Mouse (Mus musculus): ENCODE measurements around the gene Prickle1. TPM values are rescaled to one million over a fixed set of nuclear protein-coding genes. Genes with fewer than 3 reads are reported as not detected.

The Prickle1 gene
- polyA plus RNA-seq, 1 experiment from 2014 or later = 11.6 TPM

DNA sequence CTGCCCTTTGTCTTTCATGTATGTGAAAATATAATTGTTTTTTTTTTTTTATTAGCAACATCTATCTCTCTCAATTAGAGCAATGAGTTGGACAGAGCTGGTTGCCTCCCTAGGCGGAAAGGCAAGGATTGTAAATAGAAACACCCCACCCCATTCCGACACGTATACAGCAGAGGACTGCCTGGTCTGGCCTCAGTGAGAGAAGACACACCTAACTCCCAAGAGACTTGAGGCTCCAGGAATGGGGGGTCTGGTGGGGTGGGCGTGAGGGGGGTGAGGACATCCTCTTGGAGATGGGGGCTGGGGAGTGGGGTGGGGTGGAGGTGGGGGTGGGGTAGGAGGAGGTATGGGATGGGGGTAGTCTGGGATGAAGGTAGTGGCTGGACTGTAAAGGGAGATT is 23.9 kb upstream of the Prickle1 start:
- 84% methylated on average over 4 of the region's 4 CpGs for WGBS
- no peak for ATAC-seq (ENCODE audit: low FRiP score, low TSS enrichment)
- Histone ChIP-seq H3K27me3 (ENCODE audit: control insufficient read depth, insufficient read depth, low read length) (no peaks in the 10 kb centered on the region), H3K9ac (replicated peaks; ENCODE audit: low read length) (no peak overlapping the region), H3K4me2 (ENCODE audit: low read length) (no peak overlapping the region), H3K4me3 (replicated peaks; ENCODE audit: low read depth, low read length) (no peak overlapping the region), H3K36me3 (ENCODE audit: control insufficient read depth, insufficient read depth, low read length) (no peaks in the 10 kb centered on the region), H3K9me3 (ENCODE audit: control insufficient read depth, low read length) (0 out of 2 replicates have a peak, but pooled peaks cover 3% of the 10 kb centered on the region), H3K4me1 (ENCODE audit: control insufficient read depth, insufficient read depth, low read length) (no peaks in the 10 kb centered on the region), H3K27ac (replicated peaks; ENCODE audit: low read depth, low read length) (no peak overlapping the region)
- DNase-seq = no peak

DNA sequence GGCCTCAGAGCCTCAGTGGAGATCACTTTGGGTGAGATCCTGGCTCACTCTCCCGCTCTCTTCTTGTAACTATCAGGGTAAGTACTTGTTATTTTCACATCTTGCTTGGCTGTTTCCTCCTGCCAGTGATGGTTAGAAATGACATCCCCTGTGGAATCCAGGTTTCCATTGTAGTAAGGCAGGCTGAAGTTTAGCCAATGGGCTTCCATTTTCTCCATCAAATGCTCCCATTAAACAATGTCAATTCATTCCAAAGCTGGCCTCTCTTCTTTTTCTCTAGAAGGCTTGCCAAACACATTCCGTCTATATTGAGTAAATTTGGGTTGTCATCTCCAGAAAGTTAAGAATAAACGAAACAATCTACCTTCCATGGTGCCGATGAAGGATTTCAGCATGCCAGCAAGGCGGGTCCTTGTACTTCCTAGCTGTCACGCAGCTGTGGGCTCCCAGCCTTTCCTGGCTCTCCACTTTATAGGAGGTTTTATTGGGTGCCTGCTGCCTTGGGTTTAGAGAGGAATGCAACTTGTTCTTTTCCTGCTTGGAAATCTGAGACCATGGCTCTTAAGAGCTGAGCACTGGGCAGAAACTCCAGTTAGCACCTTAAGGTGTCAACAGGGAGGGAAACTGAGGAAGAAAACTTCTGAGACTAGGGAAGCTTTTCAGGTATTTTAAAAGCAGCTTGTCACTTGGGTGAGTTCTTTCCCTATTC is 22.9 kb upstream of the Prickle1 start:
- 87% methylated on average over 6 of the region's 6 CpGs for WGBS
- no peak overlapping the region for H3K4me3 ChIP-seq (replicated peaks; ENCODE audit: low read depth, low read length)
- H3K27ac ChIP-seq (replicated peaks; ENCODE audit: low read depth, low read length) = no peak overlapping the region
- no peaks in the 10 kb centered on the region for H3K27me3 ChIP-seq (ENCODE audit: control insufficient read depth, insufficient read depth, low read length)
- no peak overlapping the region for H3K9ac ChIP-seq (replicated peaks; ENCODE audit: low read length)
- DNase-seq (no peak), ATAC-seq (ENCODE audit: low FRiP score, low TSS enrichment) (no peak)
- no peak overlapping the region for H3K4me2 ChIP-seq (ENCODE audit: low read length)
- 0 out of 2 replicates have a peak, but pooled peaks cover 3% of the 10 kb centered on the region for H3K9me3 ChIP-seq (ENCODE audit: control insufficient read depth, low read length)
- no peaks in the 10 kb centered on the region for H3K36me3 ChIP-seq (ENCODE audit: control insufficient read depth, insufficient read depth, low read length)
- H3K4me1 ChIP-seq (ENCODE audit: control insufficient read depth, insufficient read depth, low read length) = no peaks in the 10 kb centered on the region

DNA sequence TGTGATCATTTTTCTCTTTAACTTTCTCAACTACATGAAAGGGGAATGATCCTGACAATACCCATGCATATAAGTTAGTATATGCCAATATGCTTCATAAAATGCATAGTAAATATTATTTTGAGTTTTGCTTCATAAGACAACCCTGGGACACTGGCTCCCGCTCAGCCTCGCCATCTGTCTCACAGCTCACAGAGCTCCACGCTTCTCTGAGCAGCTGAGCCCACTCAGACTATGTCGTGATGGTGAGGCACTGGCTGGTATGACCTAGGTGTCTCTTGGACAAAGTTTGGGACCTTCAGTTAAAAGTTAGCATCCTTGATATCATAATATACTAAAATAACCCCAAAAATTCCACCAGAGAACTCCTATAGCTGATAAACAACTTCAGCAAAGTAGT is 20.6 kb upstream of the Prickle1 start:
- ATAC-seq (ENCODE audit: low FRiP score, low TSS enrichment) (no peak), DNase-seq (no peak)

DNA sequence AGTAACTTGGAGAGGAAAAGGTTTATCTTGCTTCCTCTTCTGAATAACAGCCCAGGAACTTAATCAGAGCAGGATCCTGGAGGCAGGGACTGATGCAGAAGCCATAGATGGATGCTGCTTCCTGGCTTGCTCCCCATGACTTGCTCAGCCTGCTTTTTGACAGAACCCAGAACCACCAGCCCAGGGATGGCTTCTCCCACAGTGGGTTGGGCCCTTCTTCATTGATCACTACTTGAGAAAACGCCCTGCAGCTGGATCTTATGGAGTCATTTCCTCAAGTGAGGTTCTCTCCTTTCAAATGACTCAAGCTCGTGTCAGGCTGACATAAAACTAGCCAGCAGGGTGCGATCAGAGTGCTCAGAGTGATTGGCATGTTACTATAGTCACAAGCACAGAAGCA is 19.3 kb upstream of the Prickle1 start:
- no peak overlapping the region for H3K9ac ChIP-seq (replicated peaks; ENCODE audit: low read length)
- DNase-seq = no peak
- no peaks in the 10 kb centered on the region for H3K36me3 ChIP-seq (ENCODE audit: control insufficient read depth, insufficient read depth, low read length)
- no peak for ATAC-seq (ENCODE audit: low FRiP score, low TSS enrichment)
- H3K27ac ChIP-seq (replicated peaks; ENCODE audit: low read depth, low read length) = no peak overlapping the region
- H3K27me3 ChIP-seq (ENCODE audit: control insufficient read depth, insufficient read depth, low read length) = no peaks in the 10 kb centered on the region
- H3K4me2 ChIP-seq (ENCODE audit: low read length) = no peak overlapping the region
- H3K4me1 ChIP-seq (ENCODE audit: control insufficient read depth, insufficient read depth, low read length) = no peaks in the 10 kb centered on the region
- 68% methylated on average over 3 of the region's 3 CpGs for WGBS
- 0 out of 2 replicates have a peak, but pooled peaks cover 3% of the 10 kb centered on the region for H3K9me3 ChIP-seq (ENCODE audit: control insufficient read depth, low read length)
- no peak overlapping the region for H3K4me3 ChIP-seq (replicated peaks; ENCODE audit: low read depth, low read length)

More for the DNA sequence above, 20.6 kb upstream of the Prickle1 start:
- 91% methylated on average over 4 of the region's 4 CpGs for WGBS
- H3K9ac ChIP-seq (replicated peaks; ENCODE audit: low read length) = no peak overlapping the region
- no peaks in the 10 kb centered on the region for H3K4me1 ChIP-seq (ENCODE audit: control insufficient read depth, insufficient read depth, low read length)
- H3K4me2 ChIP-seq (ENCODE audit: low read length) = no peak overlapping the region
- no peak overlapping the region for H3K27ac ChIP-seq (replicated peaks; ENCODE audit: low read depth, low read length)
- H3K4me3 ChIP-seq (replicated peaks; ENCODE audit: low read depth, low read length) = no peak overlapping the region
- H3K9me3 ChIP-seq (ENCODE audit: control insufficient read depth, low read length) = 0 out of 2 replicates have a peak, but pooled peaks cover 3% of the 10 kb centered on the region
- no peaks in the 10 kb centered on the region for H3K27me3 ChIP-seq (ENCODE audit: control insufficient read depth, insufficient read depth, low read length)
- no peaks in the 10 kb centered on the region for H3K36me3 ChIP-seq (ENCODE audit: control insufficient read depth, insufficient read depth, low read length)

DNA sequence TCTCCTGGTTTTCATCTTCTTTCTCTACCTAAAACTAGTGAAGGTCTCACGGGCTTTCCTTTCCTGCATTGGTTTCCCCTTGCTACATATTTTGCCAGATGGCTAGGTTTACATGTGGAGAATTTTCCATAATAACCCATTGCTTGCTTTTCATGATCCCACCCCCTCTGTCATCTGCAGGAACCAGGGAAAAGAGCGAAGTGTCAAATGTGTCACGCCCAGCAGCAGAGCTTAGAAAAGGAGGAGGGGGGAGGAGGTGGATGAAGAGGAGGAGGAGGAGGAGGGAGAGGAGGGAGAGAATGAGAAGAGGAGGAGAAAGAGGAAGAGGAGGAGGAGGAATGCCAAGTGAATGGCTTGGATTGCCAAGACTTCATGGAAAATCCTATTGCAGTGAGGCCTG is 17.9 kb upstream of the Prickle1 start:
- ATAC-seq (ENCODE audit: low FRiP score, low TSS enrichment) (no peak), DNase-seq (no peak)
- no peak overlapping the region for H3K4me2 ChIP-seq (ENCODE audit: low read length)
- no peak overlapping the region for H3K9ac ChIP-seq (replicated peaks; ENCODE audit: low read length)
- no peak overlapping the region for H3K27ac ChIP-seq (replicated peaks; ENCODE audit: low read depth, low read length)
- 0 out of 2 replicates have a peak, but pooled peaks cover 3% of the 10 kb centered on the region for H3K9me3 ChIP-seq (ENCODE audit: control insufficient read depth, low read length)
- 77% methylated on average over 3 of the region's 3 CpGs for WGBS
- no peaks in the 10 kb centered on the region for H3K4me1 ChIP-seq (ENCODE audit: control insufficient read depth, insufficient read depth, low read length)
- H3K4me3 ChIP-seq (replicated peaks; ENCODE audit: low read depth, low read length) = no peak overlapping the region
- no peaks in the 10 kb centered on the region for H3K27me3 ChIP-seq (ENCODE audit: control insufficient read depth, insufficient read depth, low read length)
- no peaks in the 10 kb centered on the region for H3K36me3 ChIP-seq (ENCODE audit: control insufficient read depth, insufficient read depth, low read length)

DNA sequence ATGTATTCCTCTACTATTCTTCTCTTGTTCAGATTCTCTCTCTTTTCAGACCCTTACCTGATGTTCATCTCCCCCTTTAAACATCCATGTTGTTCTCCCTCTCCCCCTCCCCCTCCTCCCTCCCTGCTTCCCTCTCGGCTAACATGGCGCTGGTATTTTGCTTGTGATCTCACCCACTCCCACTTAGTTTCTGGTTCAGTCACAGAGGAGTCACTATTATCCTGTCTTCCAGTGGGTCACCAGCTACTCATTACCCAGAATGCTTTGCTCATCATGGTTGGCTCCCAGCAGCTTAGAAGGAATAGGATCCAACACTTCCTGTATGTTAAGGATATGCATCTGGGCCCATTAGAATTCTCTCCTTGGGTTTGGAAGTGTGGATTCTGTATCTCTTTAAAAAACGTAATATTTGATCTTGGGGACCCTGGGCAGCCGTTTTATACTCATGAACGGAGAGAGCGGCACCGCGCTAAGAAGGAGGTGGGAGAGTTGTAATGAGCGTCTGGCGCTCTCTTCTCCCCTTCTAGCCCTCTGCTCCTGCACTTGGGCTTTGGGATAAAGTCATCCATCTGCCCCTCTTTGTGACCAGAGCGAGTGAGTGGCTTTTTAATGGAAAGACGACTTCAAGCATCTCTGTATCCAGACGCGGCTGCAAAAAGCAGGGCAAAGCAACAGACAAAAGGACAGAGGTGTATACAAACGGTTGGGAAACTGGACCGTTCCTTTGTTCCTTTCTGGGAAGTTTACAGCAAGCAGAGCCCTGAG is 16.0 kb upstream of the Prickle1 start:
- no peaks in the 10 kb centered on the region for H3K27me3 ChIP-seq (ENCODE audit: control insufficient read depth, insufficient read depth, low read length)
- H3K36me3 ChIP-seq (ENCODE audit: control insufficient read depth, insufficient read depth, low read length) = no peaks in the 10 kb centered on the region
- 88% methylated on average over 16 of the region's 16 CpGs for WGBS
- 0 out of 2 replicates have a peak, but pooled peaks cover 3% of the 10 kb centered on the region for H3K9me3 ChIP-seq (ENCODE audit: control insufficient read depth, low read length)
- no peaks in the 10 kb centered on the region for H3K4me1 ChIP-seq (ENCODE audit: control insufficient read depth, insufficient read depth, low read length)
- no peak overlapping the region for H3K4me3 ChIP-seq (replicated peaks; ENCODE audit: low read depth, low read length)
- no peak overlapping the region for H3K4me2 ChIP-seq (ENCODE audit: low read length)
- no peak overlapping the region for H3K9ac ChIP-seq (replicated peaks; ENCODE audit: low read length)
- DNase-seq (no peak), ATAC-seq (ENCODE audit: low FRiP score, low TSS enrichment) (no peak)
- H3K27ac ChIP-seq (replicated peaks; ENCODE audit: low read depth, low read length) = no peak overlapping the region

DNA sequence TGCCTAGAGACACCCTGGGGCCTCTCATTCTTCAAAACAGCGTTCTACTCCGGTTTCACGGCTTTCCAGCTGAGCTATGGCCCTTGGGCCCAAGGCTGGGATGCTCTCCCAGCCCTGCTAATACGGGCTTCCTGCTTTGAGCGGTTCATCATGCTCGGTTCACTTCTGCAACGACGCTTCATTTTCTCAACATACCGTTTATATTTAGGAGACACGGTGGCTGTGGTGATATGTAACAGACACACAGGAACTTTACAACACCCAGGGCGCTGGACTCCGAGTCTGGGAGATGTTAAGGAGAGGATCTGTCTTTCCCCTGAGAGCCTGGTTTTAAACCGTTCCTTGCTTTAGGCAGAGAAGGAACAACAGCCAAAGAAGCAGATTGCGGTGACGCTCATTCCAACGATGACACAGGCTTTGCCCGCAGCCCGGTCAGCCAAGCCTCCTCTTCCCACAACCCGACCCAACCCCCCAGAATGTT is 15.1 kb upstream of the Prickle1 start:
- Histone ChIP-seq H3K4me1 (ENCODE audit: control insufficient read depth, insufficient read depth, low read length) (no peaks in the 10 kb centered on the region), H3K4me2 (ENCODE audit: low read length) (no peak overlapping the region), H3K27ac (replicated peaks; ENCODE audit: low read depth, low read length) (no peak overlapping the region), H3K4me3 (replicated peaks; ENCODE audit: low read depth, low read length) (no peak overlapping the region), H3K9ac (replicated peaks; ENCODE audit: low read length) (no peak overlapping the region), H3K36me3 (ENCODE audit: control insufficient read depth, insufficient read depth, low read length) (no peaks in the 10 kb centered on the region), H3K9me3 (ENCODE audit: control insufficient read depth, low read length) (0 out of 2 replicates have a peak, but pooled peaks cover 3% of the 10 kb centered on the region), H3K27me3 (ENCODE audit: control insufficient read depth, insufficient read depth, low read length) (no peaks in the 10 kb centered on the region)
- 79% methylated on average over 19 of the region's 19 CpGs for WGBS
- ATAC-seq (ENCODE audit: low FRiP score, low TSS enrichment) (no peak), DNase-seq (no peak)

DNA sequence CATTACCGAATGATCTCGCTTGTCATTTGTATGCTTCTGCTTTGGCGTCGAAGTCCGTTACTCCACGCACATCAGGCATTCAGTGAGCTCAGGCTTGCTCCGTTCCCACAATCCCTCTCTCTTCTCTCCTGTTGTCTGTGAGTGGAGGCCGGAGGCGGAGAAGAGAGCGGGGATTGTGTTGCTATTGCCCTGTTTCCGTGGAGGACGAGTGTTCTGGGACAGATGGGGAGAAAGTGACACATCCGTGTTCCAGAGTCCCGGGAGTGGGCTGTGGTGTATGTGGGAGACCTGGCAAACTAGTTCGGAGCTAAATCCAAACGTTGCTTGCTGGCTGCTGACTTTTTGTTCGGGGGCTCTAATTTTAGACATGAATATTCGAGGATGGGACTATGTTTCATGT is 14.6 kb upstream of the Prickle1 start:
- ATAC-seq (ENCODE audit: low FRiP score, low TSS enrichment) (no peak), DNase-seq (no peak)
- H3K9ac ChIP-seq (replicated peaks; ENCODE audit: low read length) = no peak overlapping the region
- 90% methylated on average over 18 of the region's 18 CpGs for WGBS
- H3K4me2 ChIP-seq (ENCODE audit: low read length) = no peak overlapping the region
- no peaks in the 10 kb centered on the region for H3K27me3 ChIP-seq (ENCODE audit: control insufficient read depth, insufficient read depth, low read length)
- H3K4me3 ChIP-seq (replicated peaks; ENCODE audit: low read depth, low read length) = no peak overlapping the region
- no peaks in the 10 kb centered on the region for H3K4me1 ChIP-seq (ENCODE audit: control insufficient read depth, insufficient read depth, low read length)
- no peaks in the 10 kb centered on the region for H3K36me3 ChIP-seq (ENCODE audit: control insufficient read depth, insufficient read depth, low read length)
- no peak overlapping the region for H3K27ac ChIP-seq (replicated peaks; ENCODE audit: low read depth, low read length)
- 0 out of 2 replicates have a peak, but pooled peaks cover 3% of the 10 kb centered on the region for H3K9me3 ChIP-seq (ENCODE audit: control insufficient read depth, low read length)
